Mouse (Mus musculus) kidney, postnatal 14 days (tissue): ENCODE results near the gene Psma7.
A peak's percentile ranks its signal among the peaks of the same experiment; 100 is the strongest.

Source experiments
- DNase-seq: peaks from one replicate; pipeline ENCODE4 v3.0.0; 2022; ENCODE audit warnings: mixed read lengths

Psma7 gene

GRCm38 (mm10) chr2:180042858-180043515 lies 754 bp upstream of the Psma7 start:
- peak; percentile 66 for DNase-seq

- peak; percentile 62 for DNase-seq
These were observed 517 bp downstream of the Psma7 start for GRCm38 (mm10) chr2:180041577-180042255.

DNA sequence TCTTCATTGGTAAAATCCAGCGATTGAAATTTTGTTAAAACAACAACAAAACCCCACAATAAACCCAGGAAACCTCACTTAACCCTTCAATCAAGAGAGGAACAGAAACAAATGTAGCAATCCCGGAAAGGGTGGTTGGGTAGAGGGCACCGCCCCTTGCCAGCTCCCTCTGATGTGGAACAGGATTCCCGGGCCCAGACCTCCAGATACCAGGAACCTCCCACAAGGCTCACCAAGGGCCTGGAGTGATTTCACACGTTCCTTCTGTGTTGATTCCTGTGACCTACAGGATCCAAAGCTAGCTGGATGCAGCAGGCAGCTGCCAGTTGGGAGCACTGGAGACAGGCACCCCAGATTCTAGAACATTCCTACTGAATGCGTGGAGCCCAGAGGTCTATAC lies 1.8 kb downstream of the Psma7 start:
- no peak for DNase-seq

DNA sequence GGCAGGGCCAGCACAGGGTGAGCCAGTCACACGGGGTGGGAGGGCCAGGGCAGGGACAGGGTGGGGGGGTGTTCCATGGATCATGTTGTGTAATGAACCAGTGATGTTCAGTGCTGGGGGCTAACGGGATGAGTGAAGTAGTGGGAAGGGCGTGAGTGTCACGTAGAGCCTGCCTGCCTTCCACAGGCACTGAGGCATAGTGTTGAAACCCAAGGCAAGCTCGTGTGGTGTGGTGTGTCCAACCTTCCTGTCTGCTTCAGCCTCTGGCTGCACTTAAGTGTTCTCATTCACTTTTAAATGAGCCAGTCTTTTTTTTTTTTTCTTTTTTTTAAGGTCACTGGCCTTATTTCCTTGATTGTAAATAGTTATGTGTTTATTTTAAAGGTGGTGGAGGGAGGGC lies 7.5 kb downstream of the Psma7 start:
- no peak for DNase-seq

- no peak for DNase-seq
These were observed 8.3 kb downstream of the Psma7 start for GRCm38 (mm10) chr2:180033956-180034355.

GRCm38 (mm10) chr2:180032925-180033324 lies 9.3 kb downstream of the Psma7 start:
- DNase-seq: no peak

GRCm38 (mm10) chr2:180031270-180031669 lies 11.0 kb downstream of the Psma7 start:
- peak; percentile 50 for DNase-seq

GRCm38 (mm10) chr2:180027768-180028167 lies 14.5 kb downstream of the Psma7 start:
- DNase-seq: no peak

DNA sequence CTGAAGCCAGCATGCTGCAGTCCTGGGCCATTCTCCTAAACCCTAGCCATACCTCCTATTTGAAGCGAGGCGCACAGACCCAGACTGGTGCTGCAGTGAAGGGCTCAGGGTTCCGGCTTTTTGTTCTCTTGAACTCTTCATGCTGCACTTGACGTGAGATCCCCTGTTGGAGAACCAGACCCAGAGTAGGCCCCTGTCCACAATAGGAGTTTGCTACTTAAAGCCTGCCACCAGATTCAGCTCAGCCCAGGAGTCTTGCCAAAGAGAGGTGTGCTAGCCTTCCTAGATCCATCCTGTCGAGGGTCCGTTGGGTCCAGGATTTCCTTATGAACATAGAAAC lies 16.4 kb downstream of the Psma7 start:
- no peak for DNase-seq

DNA sequence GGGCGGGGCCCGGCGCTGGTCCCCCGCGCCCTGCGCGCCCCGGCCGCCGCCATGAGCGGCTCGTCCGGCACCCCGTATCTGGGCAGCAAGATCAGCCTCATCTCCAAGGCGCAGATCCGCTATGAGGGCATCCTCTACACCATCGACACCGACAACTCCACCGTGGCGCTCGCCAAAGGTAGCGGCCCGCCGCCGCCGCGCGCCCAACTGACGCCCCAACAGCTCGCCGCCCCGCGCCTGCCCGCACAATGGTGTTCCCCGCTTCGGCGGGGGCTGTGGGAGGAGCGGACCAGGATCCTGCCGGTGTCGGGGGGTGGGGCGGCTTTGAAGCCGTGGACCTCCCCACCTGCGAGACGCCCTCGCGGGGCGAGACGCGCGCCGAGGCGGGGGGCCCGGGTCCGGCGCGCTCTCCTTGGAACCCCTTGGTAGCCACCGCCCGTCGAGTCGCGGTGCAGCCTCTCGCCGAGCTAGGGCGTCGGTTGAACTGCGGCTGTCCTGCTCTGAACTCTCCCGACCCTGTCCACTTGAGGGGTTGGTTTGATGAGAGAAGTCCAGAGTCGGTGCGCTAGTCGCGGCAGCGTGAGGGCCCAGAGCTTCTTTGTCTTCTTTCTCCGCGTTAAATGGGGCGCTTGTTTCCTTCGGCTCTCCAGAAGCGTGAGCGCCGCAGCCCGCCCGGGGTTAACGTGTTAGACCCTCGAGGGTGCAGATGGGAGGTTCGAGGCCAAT lies 16.9 kb downstream of the Psma7 start:
- peak; percentile 59 for DNase-seq

DNA sequence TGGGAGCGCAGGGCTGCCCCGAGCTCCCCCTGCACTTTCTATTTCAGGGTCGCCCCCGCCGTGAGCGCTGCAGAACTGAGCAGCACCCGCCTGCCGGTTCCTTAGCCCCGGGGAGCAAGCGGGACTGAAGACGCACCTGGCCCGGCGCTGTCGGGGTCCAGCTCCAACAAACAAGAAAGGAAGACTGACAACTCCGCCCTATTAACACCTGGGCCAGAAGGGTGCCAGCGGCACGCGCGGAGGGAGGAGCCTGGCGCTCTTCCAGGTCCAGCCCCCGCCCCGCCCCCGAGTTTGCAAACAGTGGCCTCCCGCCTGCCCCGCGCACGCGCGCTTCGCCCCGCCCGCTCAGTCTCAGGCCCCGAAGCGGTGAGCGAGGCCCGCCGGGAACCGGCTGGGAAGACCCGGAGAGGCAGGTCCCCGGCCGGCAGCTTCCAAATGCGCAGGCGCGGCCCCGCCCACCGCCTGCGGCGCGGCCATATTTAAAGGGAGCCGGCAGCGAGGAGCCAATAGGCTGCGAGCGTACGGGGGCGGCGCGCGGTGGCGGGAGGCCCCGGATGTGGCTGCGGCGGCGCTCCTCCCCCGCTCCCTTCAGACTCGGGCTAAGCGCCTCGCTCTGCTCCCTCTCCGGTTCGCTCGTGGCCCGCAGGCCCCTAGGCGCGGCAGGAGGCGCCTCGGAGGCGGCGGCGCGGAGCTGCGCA lies 17.7 kb downstream of the Psma7 start, which contains the start of gene Lsm14b:
Lsm14b (plus strand) TSS at position 587 of the 698 bp plus-strand sequence.
- DNase-seq: peak; percentile 99

- DNase-seq: no peak
These were observed 19.5 kb downstream of the Psma7 start for GRCm38 (mm10) chr2:180022751-180023150.

GRCm38 (mm10) chr2:180020919-180021318 lies 21.3 kb downstream of the Psma7 start:
- no peak for DNase-seq

- DNase-seq: no peak
These were observed 22.1 kb downstream of the Psma7 start for GRCm38 (mm10) chr2:180020091-180020661.

GRCm38 (mm10) chr2:180018573-180018972 lies 23.7 kb downstream of the Psma7 start:
- DNase-seq: no peak

DNA sequence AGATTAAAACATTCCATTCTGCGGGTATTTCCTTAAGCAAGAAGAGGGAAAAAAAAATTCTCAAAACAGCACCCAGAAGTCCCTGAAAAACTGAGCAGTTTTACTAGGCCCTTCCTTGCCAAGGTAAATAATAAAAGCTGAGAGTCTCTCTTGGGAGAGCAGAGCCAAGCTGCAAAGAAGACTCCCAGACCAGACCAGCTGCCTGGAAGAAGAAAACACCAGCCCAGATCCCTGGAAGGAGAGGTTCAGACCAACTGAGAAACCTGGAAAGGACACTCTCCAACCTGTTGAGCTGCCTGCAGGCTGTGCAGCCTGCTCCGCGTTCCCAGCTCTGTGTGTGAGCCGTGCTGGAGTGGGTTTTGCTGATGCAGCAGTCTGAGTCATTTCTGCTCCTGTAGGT lies 24.6 kb downstream of the Psma7 start:
- DNase-seq: no peak

DNA sequence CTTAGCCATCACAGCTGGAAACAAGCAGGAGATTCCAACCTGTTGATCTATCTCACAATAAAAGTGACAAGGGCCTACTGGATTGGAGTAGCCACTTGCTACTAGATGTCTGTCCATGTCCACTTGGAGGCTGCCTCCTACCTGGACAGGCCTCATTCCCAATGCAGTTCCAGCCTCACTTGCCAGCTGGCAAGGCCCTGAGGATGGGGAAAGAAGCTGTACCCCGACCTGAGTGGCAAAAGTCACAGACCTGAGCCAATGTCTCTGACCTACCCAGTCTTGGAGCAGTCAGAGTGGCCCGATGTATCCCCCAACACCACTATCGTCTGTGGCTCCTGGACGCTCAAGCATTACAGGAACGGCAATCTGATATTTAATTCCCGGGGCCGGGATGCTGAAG lies 28.5 kb downstream of the Psma7 start:
- DNase-seq: no peak

DNA sequence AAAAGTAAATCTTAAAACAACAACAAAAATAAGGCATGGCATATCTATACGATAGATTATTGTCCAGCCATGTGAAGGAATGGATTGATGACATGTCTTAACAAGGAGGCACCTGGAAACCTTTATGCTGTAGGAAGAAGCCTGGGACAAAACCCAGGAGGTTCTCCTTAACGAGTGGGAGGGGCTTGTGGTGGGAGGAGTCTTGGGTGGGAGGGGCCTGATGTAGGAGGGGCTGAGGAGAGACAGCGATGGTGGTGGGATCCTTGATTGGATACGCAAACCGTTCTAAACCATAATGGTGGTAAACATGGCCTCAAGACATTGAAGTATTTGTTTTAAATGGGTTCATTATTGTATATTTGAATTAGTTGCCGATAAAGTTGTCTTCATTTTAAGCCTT lies 30.9 kb downstream of the Psma7 start:
- no peak for DNase-seq

DNA sequence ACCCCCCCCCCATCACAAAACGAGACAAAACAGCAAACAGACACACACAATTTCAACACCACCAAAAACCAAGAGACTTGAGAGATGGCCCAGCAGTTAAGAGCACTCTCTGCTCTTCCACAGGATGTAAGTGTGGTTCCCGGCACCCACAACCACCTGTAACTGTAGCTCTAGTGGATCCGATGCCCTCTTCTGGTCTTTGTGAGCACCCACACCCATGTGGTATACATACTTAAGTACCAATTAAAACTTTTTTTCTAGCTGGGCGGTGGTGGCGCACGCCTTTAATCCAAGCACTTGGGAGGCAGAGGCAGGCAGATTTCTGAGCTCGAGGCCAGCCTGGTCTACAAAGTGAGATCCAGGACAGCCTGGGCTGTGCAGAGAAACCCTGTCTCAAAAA lies 31.5 kb downstream of the Psma7 start:
- DNase-seq: no peak

- DNase-seq: no peak
These were observed 35.7 kb downstream of the Psma7 start for GRCm38 (mm10) chr2:180006352-180007017.

GRCm38 (mm10) chr2:180005656-180006351 lies 36.4 kb downstream of the Psma7 start:
- DNase-seq: no peak

DNA sequence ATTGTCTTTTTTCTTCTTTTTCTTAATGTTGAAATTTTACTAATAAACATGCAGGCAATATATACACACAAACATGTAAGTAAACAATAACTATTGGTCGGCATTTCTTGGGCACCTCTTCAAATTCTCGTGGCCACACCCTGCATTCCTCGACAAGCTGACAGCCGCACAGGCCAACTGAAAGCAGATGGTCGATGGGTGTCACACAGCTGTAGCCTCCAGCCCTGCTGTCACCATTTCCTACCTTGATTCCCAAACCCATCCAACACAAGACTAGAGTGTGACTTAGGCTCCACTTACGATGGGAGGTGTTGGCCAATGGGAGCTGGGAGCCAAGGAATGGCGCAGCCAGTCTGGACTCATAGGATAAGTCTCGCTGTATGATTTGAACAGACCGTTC lies 40.6 kb downstream of the Psma7 start:
- DNase-seq: no peak
